Mouse (Mus musculus): ENCODE measurements around the gene Gm45713.
"Not testable (repeated sequence)": the region's sequence is repeated elsewhere in the genome, so short reads cannot be mapped to it uniquely, and the experiment has no call there.

Gene Gm45713

GRCm38 (mm10) chr7:45162996-45163615 is 27.1 kb upstream of the Gm45713 start:
- DNase-seq (ENCODE audit: low spot score in 2 of 2) = no peak

GRCm38 (mm10) chr7:45162551-45162950 is 26.5 kb upstream of the Gm45713 start:
- DNase-seq (ENCODE audit: low spot score in 2 of 2) = no peak

- DNase-seq (ENCODE audit: low spot score in 2 of 2) = peak; percentile 73 to 87
These were observed 25.8 kb upstream of the Gm45713 start for GRCm38 (mm10) chr7:45161612-45162473.

- DNase-seq (ENCODE audit: low spot score in 2 of 2) = no peak
These were observed 24.8 kb upstream of the Gm45713 start for GRCm38 (mm10) chr7:45160866-45161265.

- DNase-seq (ENCODE audit: low spot score in 2 of 2) = no peak
These were observed 24.3 kb upstream of the Gm45713 start for GRCm38 (mm10) chr7:45160316-45160800.

GRCm38 (mm10) chr7:45158991-45159390 is 23.0 kb upstream of the Gm45713 start:
- DNase-seq (ENCODE audit: low spot score in 2 of 2) = no peak

- DNase-seq (ENCODE audit: low spot score in 2 of 2) = no peak
These were observed 21.4 kb upstream of the Gm45713 start for GRCm38 (mm10) chr7:45157459-45157858.

GRCm38 (mm10) chr7:45156206-45156605 is 20.2 kb upstream of the Gm45713 start:
- no peak for DNase-seq (ENCODE audit: low spot score in 2 of 2)

- no peak for DNase-seq (ENCODE audit: low spot score in 2 of 2)
These were observed 19.6 kb upstream of the Gm45713 start for GRCm38 (mm10) chr7:45155590-45155989.

- peak in 1 of 2 experiments; percentile 52 for DNase-seq (ENCODE audit: low spot score in 2 of 2)
These were observed 19.0 kb upstream of the Gm45713 start for GRCm38 (mm10) chr7:45154993-45155514.

- peak; percentile 93 to 95 for DNase-seq (ENCODE audit: low spot score in 2 of 2)
These were observed 18.3 kb upstream of the Gm45713 start, which contains the start of the genes Pih1d1 and Aldh16a1 for GRCm38 (mm10) chr7:45154096-45154992. Gene Pih1d1 (plus strand): TSS chr7:45154303. Gene Aldh16a1 (minus strand): TSS chr7:45154584.

- no peak for DNase-seq (ENCODE audit: low spot score in 2 of 2)
These were observed 17.6 kb upstream of the Gm45713 start for GRCm38 (mm10) chr7:45153586-45153985.

- not testable (repeated sequence) for DNase-seq (ENCODE audit: low spot score in 2 of 2)
These were observed 17.0 kb upstream of the Gm45713 start for GRCm38 (mm10) chr7:45153052-45153451.

GRCm38 (mm10) chr7:45151303-45151702 is 15.3 kb upstream of the Gm45713 start:
- DNase-seq (ENCODE audit: low spot score in 2 of 2) = no peak

- no peak for DNase-seq (ENCODE audit: low spot score in 2 of 2)
These were observed 14.3 kb upstream of the Gm45713 start for GRCm38 (mm10) chr7:45150321-45150720.

- DNase-seq (ENCODE audit: low spot score in 2 of 2) = no peak
These were observed 13.5 kb upstream of the Gm45713 start for GRCm38 (mm10) chr7:45149545-45149944.

- DNase-seq (ENCODE audit: low spot score in 2 of 2) = no peak
These were observed 12.6 kb upstream of the Gm45713 start for GRCm38 (mm10) chr7:45148534-45149098.

- no peak for DNase-seq (ENCODE audit: low spot score in 2 of 2)
These were observed 11.9 kb upstream of the Gm45713 start for GRCm38 (mm10) chr7:45147899-45148298.

- DNase-seq (ENCODE audit: low spot score in 2 of 2) = no peak
These were observed 11.2 kb upstream of the Gm45713 start for GRCm38 (mm10) chr7:45147267-45147666.

- DNase-seq (ENCODE audit: low spot score in 2 of 2) = no peak
These were observed 9.4 kb upstream of the Gm45713 start for GRCm38 (mm10) chr7:45145460-45145859.
